8 mouse cellular contexts compared by ENCODE assay signal in the genomic region with DNA sequence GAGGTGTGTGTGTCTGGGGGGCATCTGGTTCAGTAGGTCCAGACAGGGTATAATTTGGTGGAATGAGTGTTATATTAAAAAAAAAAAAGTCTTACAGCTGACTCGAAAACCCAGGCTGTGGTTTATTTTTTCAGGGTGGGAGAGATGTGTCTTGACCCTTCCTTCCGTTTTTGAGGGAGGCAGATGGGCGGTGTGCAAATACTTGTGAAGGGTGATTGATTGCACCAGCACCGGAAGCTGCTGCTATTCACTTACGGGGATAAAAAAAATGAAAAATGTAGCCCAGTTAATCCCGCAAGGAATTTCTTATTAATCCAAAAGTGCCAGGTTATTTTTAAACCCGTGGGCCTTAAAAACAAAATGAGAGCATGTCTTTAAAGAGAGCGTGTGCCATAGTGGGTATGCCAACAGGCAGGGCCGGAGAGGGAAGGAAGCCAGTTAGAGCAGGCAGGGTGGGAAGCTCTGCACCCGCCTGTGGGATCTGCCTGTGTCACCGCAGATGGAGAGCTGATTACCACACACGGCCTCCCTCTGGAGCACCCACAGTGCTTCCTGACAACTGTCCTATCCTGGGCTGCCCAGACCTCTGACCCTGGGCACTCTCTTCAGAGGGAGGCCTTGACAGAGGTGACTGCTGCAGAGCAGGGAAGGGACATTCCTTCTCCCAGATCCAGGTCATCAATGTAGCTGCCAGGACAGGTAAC. TPM values are rescaled to one million over a fixed set of nuclear protein-coding genes. Genes with fewer than 3 reads are reported as not detected.
DNase-seq lines count a peak whose midpoint lies in the region; ATAC-seq and TF ChIP-seq lines count a peak whose summit lies in the region.

No protein-coding gene starts in this region.

- no peaks in the 10 kb centered on the region for H3K27me3 ChIP-seq in forebrain, embryonic 12.5 days

- no peak for TF ChIP-seq CTCF in olfactory bulb, adult 2 months (IDR thresholded peaks at IDR 0.05; ENCODE audit: insufficient read depth, low read depth, low read length)

- H3K4me3 ChIP-seq in forebrain, embryonic 12.5 days (replicated peaks), result no peak overlapping the region
- H3K4me3 ChIP-seq in olfactory bulb, adult 2 months (ENCODE audit: insufficient read depth, low read depth, low read length), result no peak overlapping the region

- DNase-seq in layer of hippocampus, adult 9-11 months, result peak; percentile 72
- DNase-seq in layer of hippocampus, adult 11-12 months (ENCODE audit: low spot score), result no peak
- peak; percentile 57 for DNase-seq in cerebellum, adult 11 months
- DNase-seq in liver, result peak; percentile 39
- no peak for DNase-seq in ovary, postnatal 36 days (ENCODE audit: low spot score)
- DNase-seq in urinary bladder, adult 18-20 months (ENCODE audit: low spot score in 2 of 2), result no peak

- no peaks in the 10 kb centered on the region for H3K9me3 ChIP-seq in forebrain, embryonic 12.5 days

- TF ChIP-seq POLR2A in olfactory bulb, adult 2 months (IDR thresholded peaks at IDR 0.05; ENCODE audit: insufficient read depth, low read depth, low read length), result no peak

- peaks cover 17% of the 10 kb centered on the region for H3K4me1 ChIP-seq in forebrain, embryonic 12.5 days
- H3K4me1 ChIP-seq in olfactory bulb, adult 2 months (ENCODE audit: control insufficient read depth, insufficient read depth, low read length), result peaks cover 31% of the 10 kb centered on the region

- H3K4me2 ChIP-seq in forebrain, embryonic 12.5 days, result no peak overlapping the region

- H3K27ac ChIP-seq in forebrain, embryonic 12.5 days, result no peak overlapping the region
- H3K27ac ChIP-seq in olfactory bulb, adult 2 months (ENCODE audit: insufficient read depth, low read depth, low read length), result peak overlapping the region; percentile 27; the same call in 1 of the 2 replicates

- WGBS in forebrain, embryonic 12.5 days, result 51% methylated on average over 12 of the region's 12 CpGs
- WGBS in olfactory bulb, adult 2 months, result 21% methylated on average over 12 of the region's 12 CpGs

- H3K9ac ChIP-seq in forebrain, embryonic 12.5 days, result no peak overlapping the region

- no peaks in the 10 kb centered on the region for H3K36me3 ChIP-seq in forebrain, embryonic 12.5 days (replicated peaks)

- ATAC-seq in forebrain, embryonic 12.5 days (ENCODE audit: low FRiP score), result peak; percentile 30; the same call in 1 of the 2 replicates

RNA-seq across cellular contexts. Expression of gene Tspan5, which starts 11.3 kb away (rescaled TPM):
- 61.5 and 62.4 TPM in 2 replicates for polyA plus RNA-seq in forebrain, embryonic 12.5 days (2016; fragmentation: Nextera tagmentation; extraction: Ambion mirVana)
- not detected in 2 replicates for polyA plus RNA-seq in olfactory bulb, adult 2 months (2012; ENCODE audit: insufficient read depth, insufficient read length, low replicate concordance, missing spikeins)

Comparison
In these comparisons a context has a peak if more than half of its experiments do, and no peak if none do; other contexts are left out.
1. DNase-seq: peak in layer of hippocampus, adult 9-11 months (single experiment), cerebellum, adult 11 months (single experiment) and liver (single experiment); none in layer of hippocampus, adult 11-12 months (single experiment), ovary, postnatal 36 days (single experiment) and urinary bladder, adult 18-20 months (0 of 2).